Mouse (Mus musculus): ENCODE measurements around the gene Cyp4a32. TPM values are rescaled to one million over a fixed set of nuclear protein-coding genes. Genes with fewer than 3 reads are reported as not detected.
"Not testable (repeated sequence)": the region's sequence is repeated elsewhere in the genome, so short reads cannot be mapped to it uniquely, and the experiment has no call there.

The Cyp4a32 gene
- polyA plus RNA-seq, 1 experiment = not detected

DNA sequence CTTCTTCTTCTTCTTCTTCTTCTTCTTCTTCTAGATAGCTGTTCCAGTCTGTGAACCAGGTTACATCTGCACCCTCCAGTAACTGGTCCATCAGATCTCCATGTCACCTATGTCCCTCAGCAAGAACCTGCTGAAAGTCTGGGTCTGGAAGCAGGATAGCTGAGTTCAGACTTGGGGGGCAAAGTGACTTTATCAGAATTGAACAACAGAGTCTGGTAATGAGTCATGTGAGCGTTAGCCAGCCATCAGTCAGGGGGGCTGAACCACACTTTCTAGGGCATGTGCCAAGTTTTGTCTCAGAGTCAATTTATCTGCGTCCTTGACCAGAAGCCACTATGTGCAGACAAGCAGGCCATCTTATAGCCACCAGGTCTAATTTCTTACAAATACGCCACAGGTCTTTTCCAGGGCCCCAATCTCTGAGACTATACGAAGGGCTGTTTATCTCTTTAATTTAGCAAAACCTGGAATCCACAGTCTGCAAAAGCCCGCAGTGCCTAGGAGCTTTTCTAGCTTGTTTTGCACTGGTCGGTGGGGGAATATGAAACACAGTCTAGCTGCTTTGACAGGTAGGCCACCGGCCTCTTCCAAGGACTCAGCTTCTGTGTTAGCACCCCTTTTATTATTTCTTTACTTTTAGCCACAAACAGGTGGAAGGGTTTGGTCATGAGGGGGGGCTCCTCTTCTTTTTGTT is 55.2 kb downstream of the Cyp4a32 start:
- not testable (repeated sequence) for DNase-seq (ENCODE audit: extremely low spot score in 1 of 2, low spot score in 1 of 2)

DNA sequence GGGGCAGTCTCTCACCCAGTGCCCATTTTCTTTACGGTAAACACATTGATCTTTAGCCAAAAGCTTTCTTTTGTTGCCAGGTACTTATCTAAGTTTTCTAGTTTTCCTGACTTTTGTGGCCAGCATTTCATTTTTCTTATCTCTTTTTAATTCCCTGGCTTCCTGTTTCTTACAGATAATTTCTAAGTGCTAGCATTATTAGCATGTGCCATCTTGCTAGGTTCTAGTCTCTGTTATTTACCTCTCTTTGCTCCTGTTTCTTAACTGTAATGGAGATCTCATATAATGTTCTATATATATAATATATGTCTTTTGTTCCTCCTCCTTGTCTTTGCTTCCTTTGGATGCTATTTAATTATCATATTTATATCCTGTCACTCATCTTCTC is 55.8 kb downstream of the Cyp4a32 start:
- not testable (repeated sequence) for DNase-seq (ENCODE audit: extremely low spot score in 1 of 2, low spot score in 1 of 2)

DNA sequence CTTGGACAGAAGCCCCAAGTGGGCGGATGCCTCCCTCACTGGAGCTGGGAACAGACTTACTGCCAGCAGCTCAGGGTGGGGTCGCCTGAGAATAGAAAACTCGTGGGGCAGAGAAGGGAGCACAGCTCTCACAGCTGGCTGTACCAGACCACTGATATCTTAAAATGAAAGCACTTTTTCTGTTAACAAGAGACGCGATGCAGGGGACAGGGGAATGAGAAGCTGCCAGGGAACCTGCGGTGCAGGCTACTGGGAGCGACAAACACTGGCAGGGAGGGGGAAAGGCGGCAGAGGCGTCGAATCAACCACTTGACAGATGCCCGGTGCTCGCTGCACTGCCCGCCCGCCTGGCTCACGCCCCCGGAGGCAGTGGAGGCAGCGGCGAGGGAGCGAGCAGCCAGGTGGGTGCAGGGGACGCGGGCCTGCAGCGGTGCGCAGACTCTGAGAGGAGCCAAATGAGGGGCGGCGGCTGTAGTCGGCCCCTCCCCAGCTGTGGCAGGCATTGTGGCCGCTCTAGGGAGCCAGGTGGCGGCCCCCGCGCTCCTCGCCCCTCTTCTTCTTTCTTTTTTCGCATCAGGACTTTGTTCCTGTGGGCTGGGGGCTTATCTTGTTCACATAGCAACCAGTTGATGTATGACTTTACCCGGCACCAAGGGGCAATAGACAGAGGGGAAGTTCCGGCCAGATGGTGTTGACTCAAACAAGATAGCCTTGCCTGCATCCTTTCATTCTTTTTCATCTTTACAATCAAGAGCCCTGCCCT is 56.5 kb downstream of the Cyp4a32 start:
- peak in 1 of 2 experiments; percentile 46 for DNase-seq (ENCODE audit: extremely low spot score in 1 of 2, low spot score in 1 of 2)

DNA sequence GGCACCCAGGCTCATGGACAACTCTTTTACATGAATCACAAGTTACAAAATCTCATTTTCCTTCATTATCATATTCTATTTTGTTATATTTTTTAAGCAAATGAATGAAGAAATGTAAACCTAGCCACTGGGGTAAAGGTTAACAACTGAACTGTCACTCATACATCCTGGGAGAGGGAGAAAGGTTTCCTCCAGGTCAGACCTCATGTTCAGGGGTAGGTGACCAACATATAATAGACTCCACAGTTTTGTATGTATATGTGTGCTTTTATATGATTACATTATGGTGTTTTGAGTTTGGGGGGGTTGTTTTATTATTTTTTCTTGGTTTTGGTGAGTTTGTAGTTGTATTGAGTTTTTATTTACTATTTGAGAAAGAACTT is 57.1 kb downstream of the Cyp4a32 start:
- no peak for DNase-seq (ENCODE audit: extremely low spot score in 1 of 2, low spot score in 1 of 2)

DNA sequence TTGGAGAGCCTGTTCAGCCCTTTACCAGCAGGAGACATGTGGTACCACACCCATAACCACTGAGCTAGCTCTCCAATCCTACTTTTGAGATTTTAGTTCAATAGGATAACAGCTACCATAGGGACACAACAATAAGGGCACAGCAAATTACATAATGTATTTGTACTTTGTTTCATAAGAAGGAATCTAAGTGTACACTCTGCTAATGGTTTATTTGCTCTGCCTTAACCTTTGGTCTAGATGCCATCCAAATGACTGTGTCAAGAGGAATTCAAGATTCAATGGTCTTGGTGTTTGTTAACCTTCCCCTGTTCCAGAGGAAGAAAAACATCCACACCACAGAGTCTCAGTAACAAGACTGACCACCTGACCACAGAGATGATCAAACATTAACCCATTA is 58.4 kb downstream of the Cyp4a32 start:
- DNase-seq (ENCODE audit: extremely low spot score in 1 of 2, low spot score in 1 of 2) = no peak

Other genes with a start within 250 kb of the Cyp4a32 start
- 0.14 and 0.19 TPM in 2 replicates for gene Cyp4a12b, start 189.3 kb upstream of the Cyp4a32 start, polyA plus RNA-seq (2012; rRNA removed)
- gene Cyp4a30b, start 148.4 kb upstream of the Cyp4a32 start, polyA plus RNA-seq (2012; rRNA removed) = not detected in 2 replicates
- gene Cyp4a14, start 104.8 kb upstream of the Cyp4a32 start, polyA plus RNA-seq (2012; rRNA removed) = not detected in 2 replicates
- gene Cyp4a10, start 82.7 kb upstream of the Cyp4a32 start, polyA plus RNA-seq (2012; rRNA removed) = not detected in 2 replicates
- not detected in 2 replicates for gene Cyp4a31, start 37.3 kb upstream of the Cyp4a32 start, polyA plus RNA-seq (2012; rRNA removed)
- 1.2 and 1.6 TPM in 2 replicates for gene Cyp4b1, start 46.8 kb downstream of the Cyp4a32 start, polyA plus RNA-seq (2012; rRNA removed)
- 35.9 and 37.1 TPM in 2 replicates for gene Efcab14, start 136.8 kb downstream of the Cyp4a32 start, polyA plus RNA-seq (2012; rRNA removed)
- gene Tex38, start 180.0 kb downstream of the Cyp4a32 start, polyA plus RNA-seq (2012; rRNA removed) = 0.19 and 0.20 TPM in 2 replicates
- 65.8 and 66.9 TPM in 2 replicates for gene Atpaf1, start 183.8 kb downstream of the Cyp4a32 start, polyA plus RNA-seq (2012; rRNA removed)
- gene Mob3c, start 227.1 kb downstream of the Cyp4a32 start, polyA plus RNA-seq (2012; rRNA removed) = 10.9 and 11.5 TPM in 2 replicates
- gene Mknk1, start 238.2 kb downstream of the Cyp4a32 start, polyA plus RNA-seq (2012; rRNA removed) = 60.8 and 70.3 TPM in 2 replicates